ENCODE assay signal across 20 mouse cellular contexts in the genomic region with DNA sequence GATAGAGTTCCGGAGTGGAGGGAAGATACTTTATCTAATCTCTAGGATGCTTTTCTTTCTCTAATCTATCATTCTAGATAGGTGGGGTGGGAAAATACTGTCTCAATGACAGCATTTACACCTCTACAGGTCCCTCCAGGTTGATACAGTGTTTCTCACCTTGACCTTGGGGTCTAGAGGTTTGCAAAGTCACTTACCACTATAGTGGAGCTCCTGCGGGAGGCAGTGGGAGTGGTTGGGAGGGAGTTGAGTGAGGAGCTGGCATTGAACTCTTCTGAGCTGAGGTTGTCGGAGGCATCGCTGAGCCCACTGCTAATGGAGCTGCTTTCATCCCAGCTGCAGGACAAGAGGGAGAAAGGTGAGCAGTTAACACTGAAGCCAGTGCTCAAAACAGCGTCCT.
"Had no signal": no experiment of that assay in that cellular context is flagged by ENCODE, and none has a peak within 500 bp of the region (broad histone marks: within the 10 kb centered on the region; RNA-seq: fewer than 3 reads in every experiment).

No protein-coding gene starts in this region.

- H3K9me3 ChIP-seq: lung, embryonic 15.5 days; megakaryocyte, embryonic 14.5 days; midbrain, embryonic 13.5 days; midbrain, embryonic 15.5 days; neural tube, embryonic 13.5 days; neural tube, embryonic 15.5 days had no signal

- H3K4me3 ChIP-seq: lung, embryonic 15.5 days; midbrain, embryonic 13.5 days; midbrain, embryonic 15.5 days; myocyte; neural tube, embryonic 13.5 days; neural tube, embryonic 15.5 days had no signal

- H3K4me1 ChIP-seq: midbrain, embryonic 13.5 days; midbrain, embryonic 15.5 days had no signal

- DNase-seq: lung, adult 2 months; lung, postnatal 14 days; lung, postnatal 36 days; retina, postnatal 1 day; right cerebral cortex, adult 18-20 months; right cerebral cortex, postnatal 25 days; right cerebral cortex, postnatal 4 days; spleen, adult 18-20 months; thymus, adult 18-20 months; thymus, postnatal 14 days; thymus, postnatal 36 days had no signal

- H3K4me2 ChIP-seq: lung, embryonic 15.5 days; midbrain, embryonic 11.5 days; midbrain, embryonic 13.5 days; midbrain, embryonic 15.5 days; neural tube, embryonic 13.5 days; neural tube, embryonic 15.5 days had no signal

- H3K27me3 ChIP-seq: lung, embryonic 15.5 days; megakaryocyte, embryonic 14.5 days; midbrain, embryonic 13.5 days; midbrain, embryonic 15.5 days; neural tube, embryonic 13.5 days; neural tube, embryonic 15.5 days had no signal

- H3K9ac ChIP-seq: lung, embryonic 15.5 days; midbrain, embryonic 13.5 days; midbrain, embryonic 15.5 days; neural tube, embryonic 15.5 days had no signal

- H3K27ac ChIP-seq: lung, embryonic 15.5 days; midbrain, embryonic 13.5 days; midbrain, embryonic 15.5 days; neural tube, embryonic 13.5 days; neural tube, embryonic 15.5 days had no signal

- ATAC-seq: lung, postnatal 0 days; midbrain, embryonic 13.5 days; midbrain, embryonic 15.5 days had no signal
